Mouse (Mus musculus): ENCODE results near the gene Lmntd1. TPM values are rescaled to one million over a fixed set of nuclear protein-coding genes. Genes with fewer than 3 reads are reported as not detected.

Gene Lmntd1
- not detected in 2 replicates for polyA plus RNA-seq (2015; fragmentation: Nextera tagmentation; extraction: Ambion mirVana)

- H3K27me3 ChIP-seq (ENCODE audit: insufficient read depth, low read length) = no peaks in the 10 kb centered on the region
- no peak within 1 kb of the TSS for H3K27ac ChIP-seq (ENCODE audit: low read depth)
- no peak within 1 kb of the TSS for H3K4me3 ChIP-seq (ENCODE audit: low read depth, low read length)
- no peak for ATAC-seq
- H3K4me2 ChIP-seq (ENCODE audit: low read depth, low read length) = no peak within 1 kb of the TSS
- no peak within 1 kb of the TSS for H3K9ac ChIP-seq (replicated peaks)
- H3K9me3 ChIP-seq (ENCODE audit: low read length) = no peaks in the 10 kb centered on the region
- no peaks in the 10 kb centered on the region for H3K36me3 ChIP-seq (replicated peaks; ENCODE audit: insufficient read depth, low read length)
- TF ChIP-seq EP300 (IDR thresholded peaks at IDR 0.05; ENCODE audit: low read depth) = no peak
- TF ChIP-seq CTCF (IDR thresholded peaks at IDR 0.05; ENCODE audit: low read depth) = no peak
- H3K4me1 ChIP-seq (ENCODE audit: insufficient read depth) = peaks cover 2% of the 10 kb centered on the region; the same call in 1 of the 2 replicates
- DNase-seq = no peak
- 72% methylated on average over 7 of the region's 7 CpGs for WGBS (ENCODE audit: insufficient replicate concordance)
Observed at GRCm38 (mm10) chr6:145614219-145614618, at the start of gene Lmntd1. Lmntd1 (minus strand) TSS chr6:145614319.

DNA sequence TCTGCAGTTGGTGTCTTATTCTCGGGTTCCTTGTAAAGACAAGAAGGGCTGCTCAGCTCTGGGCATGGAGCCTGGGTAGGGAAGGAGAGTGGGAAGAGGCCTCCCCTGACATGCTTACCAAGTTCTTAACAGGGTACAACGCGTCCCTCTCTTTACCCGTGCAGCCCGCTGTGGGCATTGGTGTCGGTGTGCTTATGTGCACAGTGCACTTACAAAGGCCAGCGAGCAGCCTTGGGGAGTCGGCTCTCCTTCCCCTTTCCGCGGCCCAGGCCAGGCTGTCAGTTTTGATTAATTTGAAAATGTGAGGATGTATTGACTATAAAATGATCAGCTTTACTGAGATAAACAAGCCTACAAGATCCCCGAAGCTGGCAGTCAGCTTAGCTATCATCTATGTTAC, 46.8 kb upstream of the Lmntd1 start:
- no peak overlapping the region for H3K27ac ChIP-seq (ENCODE audit: low read depth)
- DNase-seq (no peak), ATAC-seq (no peak)
- no peak for TF ChIP-seq EP300 (IDR thresholded peaks at IDR 0.05; ENCODE audit: low read depth)
- no peak for TF ChIP-seq CTCF (IDR thresholded peaks at IDR 0.05; ENCODE audit: low read depth)
- no peaks in the 10 kb centered on the region for H3K36me3 ChIP-seq (replicated peaks; ENCODE audit: insufficient read depth, low read length)
- H3K4me2 ChIP-seq (ENCODE audit: low read depth, low read length) = no peak overlapping the region
- H3K9me3 ChIP-seq (ENCODE audit: low read length) = peaks cover 3% of the 10 kb centered on the region; the same call in 1 of the 2 replicates
- WGBS (ENCODE audit: insufficient replicate concordance) = 47% methylated on average over 11 of the region's 11 CpGs
- H3K4me1 ChIP-seq (ENCODE audit: insufficient read depth) = no peaks in the 10 kb centered on the region
- no peak overlapping the region for H3K4me3 ChIP-seq (ENCODE audit: low read depth, low read length)
- no peak overlapping the region for H3K9ac ChIP-seq (replicated peaks)
- no peaks in the 10 kb centered on the region for H3K27me3 ChIP-seq (ENCODE audit: insufficient read depth, low read length)

GRCm38 (mm10) chr6:145659116-145659515, 45.0 kb upstream of the Lmntd1 start:
- Histone ChIP-seq H3K27ac (ENCODE audit: low read depth) (no peak overlapping the region), H3K27me3 (ENCODE audit: insufficient read depth, low read length) (no peaks in the 10 kb centered on the region), H3K4me1 (ENCODE audit: insufficient read depth) (no peaks in the 10 kb centered on the region; the same call in 1 of the 2 replicates), H3K4me2 (ENCODE audit: low read depth, low read length) (no peak overlapping the region), H3K4me3 (ENCODE audit: low read depth, low read length) (no peak overlapping the region), H3K36me3 (replicated peaks; ENCODE audit: insufficient read depth, low read length) (no peaks in the 10 kb centered on the region), H3K9me3 (ENCODE audit: low read length) (peaks cover 4% of the 10 kb centered on the region; the same call in 1 of the 2 replicates), H3K9ac (replicated peaks) (no peak overlapping the region)
- no peak for ATAC-seq
- DNase-seq = no peak
- TF ChIP-seq EP300 (IDR thresholded peaks at IDR 0.05; ENCODE audit: low read depth) (no peak), CTCF (IDR thresholded peaks at IDR 0.05; ENCODE audit: low read depth) (no peak)
- WGBS (ENCODE audit: insufficient replicate concordance) = 75% methylated on average over 6 of the region's 6 CpGs

DNA sequence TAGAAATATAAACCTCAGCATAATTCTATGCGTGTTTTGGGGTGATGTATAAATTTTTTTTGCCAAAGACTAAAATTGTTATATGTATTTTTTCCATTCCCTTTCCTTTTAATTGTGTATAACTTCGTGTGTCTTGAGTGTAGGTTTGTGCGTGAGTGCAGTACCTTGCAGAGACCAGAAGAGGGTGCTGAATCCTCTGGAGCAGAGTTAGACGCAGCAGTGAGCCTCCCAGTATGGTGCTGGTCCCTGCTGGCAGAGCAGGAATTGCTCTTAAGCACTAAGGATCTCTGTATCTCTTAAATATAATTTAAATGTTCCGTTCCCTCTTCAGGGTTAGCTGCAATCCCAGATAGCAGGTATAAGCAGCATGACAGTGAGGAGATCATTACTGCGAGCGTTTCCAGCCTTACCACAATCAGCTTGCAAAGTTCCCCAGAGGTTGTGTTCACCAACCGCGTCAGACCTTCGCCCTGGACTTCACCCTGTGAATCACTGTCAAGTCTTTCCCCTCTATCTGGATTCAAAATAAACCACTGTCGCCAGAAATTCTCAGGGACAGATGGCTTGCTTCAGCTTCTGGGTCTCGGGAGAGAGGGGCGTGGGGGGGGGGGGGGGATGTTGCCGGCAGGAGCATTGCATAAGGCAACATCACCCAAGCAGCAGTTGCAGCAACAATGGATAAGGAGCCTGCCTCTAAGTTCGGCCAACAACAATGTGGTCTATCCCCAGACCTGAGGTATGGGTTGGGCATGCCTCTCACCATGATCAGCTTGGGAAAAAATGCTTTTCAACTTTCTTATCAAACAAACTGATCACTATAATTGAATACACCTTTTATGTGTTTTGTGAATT, 42.8 kb upstream of the Lmntd1 start:
- Histone ChIP-seq H3K9me3 (ENCODE audit: low read length) (peaks cover 4% of the 10 kb centered on the region; the same call in 1 of the 2 replicates), H3K9ac (replicated peaks) (no peak overlapping the region), H3K4me3 (ENCODE audit: low read depth, low read length) (no peak overlapping the region), H3K4me2 (ENCODE audit: low read depth, low read length) (no peak overlapping the region), H3K27ac (ENCODE audit: low read depth) (no peak overlapping the region), H3K36me3 (replicated peaks; ENCODE audit: insufficient read depth, low read length) (no peaks in the 10 kb centered on the region), H3K27me3 (ENCODE audit: insufficient read depth, low read length) (no peaks in the 10 kb centered on the region), H3K4me1 (ENCODE audit: insufficient read depth) (no peaks in the 10 kb centered on the region; the same call in 1 of the 2 replicates)
- 73% methylated on average over 15 of the region's 15 CpGs for WGBS (ENCODE audit: insufficient replicate concordance)
- ATAC-seq (no peak), DNase-seq (no peak)
- TF ChIP-seq CTCF (IDR thresholded peaks at IDR 0.05; ENCODE audit: low read depth) = peak; percentile 38
- no peak for TF ChIP-seq EP300 (IDR thresholded peaks at IDR 0.05; ENCODE audit: low read depth)

GRCm38 (mm10) chr6:145655678-145656077, 41.6 kb upstream of the Lmntd1 start:
- WGBS (ENCODE audit: insufficient replicate concordance) = 80% methylated on average over 1 of the region's 1 CpGs
- no peak for ATAC-seq
- no peaks in the 10 kb centered on the region for H3K27me3 ChIP-seq (ENCODE audit: insufficient read depth, low read length)
- no peak for DNase-seq
- TF ChIP-seq CTCF (IDR thresholded peaks at IDR 0.05; ENCODE audit: low read depth) (peak; percentile 39), EP300 (IDR thresholded peaks at IDR 0.05; ENCODE audit: low read depth) (no peak)
- peaks cover 4% of the 10 kb centered on the region; the same call in 1 of the 2 replicates for H3K9me3 ChIP-seq (ENCODE audit: low read length)
- H3K4me2 ChIP-seq (ENCODE audit: low read depth, low read length) = no peak overlapping the region
- H3K4me1 ChIP-seq (ENCODE audit: insufficient read depth) = no peaks in the 10 kb centered on the region; the same call in 1 of the 2 replicates
- H3K27ac ChIP-seq (ENCODE audit: low read depth) = no peak overlapping the region
- H3K4me3 ChIP-seq (ENCODE audit: low read depth, low read length) = no peak overlapping the region
- H3K36me3 ChIP-seq (replicated peaks; ENCODE audit: insufficient read depth, low read length) = no peaks in the 10 kb centered on the region
- no peak overlapping the region for H3K9ac ChIP-seq (replicated peaks)

- no peak overlapping the region for H3K4me3 ChIP-seq (ENCODE audit: low read depth, low read length)
- 64% methylated on average over 8 of the region's 8 CpGs for WGBS (ENCODE audit: insufficient replicate concordance)
- H3K9ac ChIP-seq (replicated peaks) = no peak overlapping the region
- TF ChIP-seq EP300 (IDR thresholded peaks at IDR 0.05; ENCODE audit: low read depth) = no peak
- no peaks in the 10 kb centered on the region; the same call in 1 of the 2 replicates for H3K4me1 ChIP-seq (ENCODE audit: insufficient read depth)
- peaks cover 4% of the 10 kb centered on the region; the same call in 1 of the 2 replicates for H3K9me3 ChIP-seq (ENCODE audit: low read length)
- no peaks in the 10 kb centered on the region for H3K27me3 ChIP-seq (ENCODE audit: insufficient read depth, low read length)
- ATAC-seq (no peak), DNase-seq (no peak)
- H3K36me3 ChIP-seq (replicated peaks; ENCODE audit: insufficient read depth, low read length) = no peaks in the 10 kb centered on the region
- no peak overlapping the region for H3K4me2 ChIP-seq (ENCODE audit: low read depth, low read length)
- H3K27ac ChIP-seq (ENCODE audit: low read depth) = no peak overlapping the region
Observed at GRCm38 (mm10) chr6:145654062-145654836, 40.1 kb upstream of the Lmntd1 start.

All from liver, postnatal 0 days (tissue).